Mouse (Mus musculus) heart, adult 18-20 months (tissue): ENCODE results near the gene Kcnj10. TPM values are rescaled to one million over a fixed set of nuclear protein-coding genes. Genes with fewer than 3 reads are reported as not detected.

Experiments used
- DNase-seq, 2 experiments: peaks; one replicate each; pipeline ENCODE4 v3.0.0; 2021 to 2022; ENCODE audit warnings: mixed read lengths in 1 of 2
- total RNA-seq, 2 experiments: library from RNA; stranded (reverse); gene quantifications; 2 replicates each; pipeline ENCODE4 v1.2.3; 2021

The Kcnj10 gene
- total RNA-seq, 2 experiments from 2014 or later = 0.17 to 0.18 TPM

- DNase-seq = no peak
Measured at GRCm38 (mm10) chr1:172382090-172382489, 41.1 kb downstream of the Kcnj10 start.

GRCm38 (mm10) chr1:172387246-172387645 is 46.2 kb downstream of the Kcnj10 start:
- no peak for DNase-seq

- DNase-seq = no peak
Measured at GRCm38 (mm10) chr1:172390769-172391168, 49.8 kb downstream of the Kcnj10 start.

DNA sequence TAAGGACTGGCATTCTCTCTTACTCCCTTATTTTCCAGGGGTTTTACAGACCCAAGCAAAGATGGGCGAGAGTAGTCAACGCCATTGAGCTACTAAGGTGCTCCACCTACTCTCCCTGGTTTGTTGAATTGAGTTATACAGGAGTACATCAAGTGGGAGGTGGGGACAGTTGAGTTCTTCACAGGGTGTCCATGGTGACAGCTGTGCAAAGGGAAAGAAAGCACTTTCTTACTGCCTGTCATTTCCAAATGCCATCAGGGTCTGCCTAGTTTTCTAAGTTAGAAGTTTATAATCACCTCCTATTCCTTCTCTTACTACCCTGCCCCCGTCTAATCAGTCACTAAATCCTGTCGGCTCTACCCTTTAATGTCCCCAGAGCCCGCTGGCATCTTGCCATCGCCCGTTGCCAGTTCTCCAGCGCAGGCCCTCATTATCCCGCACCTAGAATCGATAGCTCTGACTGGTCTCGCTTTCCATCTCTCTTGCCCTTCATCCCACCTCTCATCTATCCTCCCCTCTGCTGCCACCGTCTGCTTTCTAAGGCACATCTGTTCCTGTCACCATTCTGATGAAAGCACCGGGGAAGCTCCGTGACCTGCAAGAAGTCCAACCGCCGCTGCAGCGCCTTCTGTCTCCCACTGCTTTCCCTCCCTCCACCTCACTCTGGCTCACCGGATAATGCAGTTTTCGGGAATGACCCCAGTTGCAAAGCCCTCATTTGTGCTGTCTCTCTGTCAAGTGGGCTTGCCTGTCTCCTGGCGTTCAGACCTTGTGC is 51.0 kb downstream of the Kcnj10 start:
- no peak for DNase-seq

- no peak for DNase-seq
Measured at GRCm38 (mm10) chr1:172392643-172393170, 51.7 kb downstream of the Kcnj10 start.

DNA sequence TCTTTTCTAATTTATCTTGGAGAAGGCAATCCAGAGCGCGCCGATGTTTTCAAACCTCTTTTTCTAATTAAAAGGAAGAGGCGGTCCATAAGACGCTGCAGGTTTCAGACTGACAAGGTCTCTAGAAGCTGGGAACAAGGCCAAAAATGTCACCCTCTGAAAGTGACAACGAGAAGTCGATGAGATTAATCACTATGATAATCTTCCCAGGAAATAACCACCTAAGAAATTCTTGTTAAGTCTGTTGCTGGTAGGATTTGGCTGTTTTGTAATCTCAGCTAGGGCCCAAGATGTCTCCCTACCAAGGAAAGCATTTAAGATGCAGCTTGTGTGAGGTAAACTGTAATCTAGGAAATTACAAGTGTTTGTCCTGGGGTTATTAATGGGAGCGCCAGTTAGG is 52.7 kb downstream of the Kcnj10 start:
- DNase-seq = no peak

GRCm38 (mm10) chr1:172396996-172397752 is 56.2 kb downstream of the Kcnj10 start:
- DNase-seq = no peak

DNA sequence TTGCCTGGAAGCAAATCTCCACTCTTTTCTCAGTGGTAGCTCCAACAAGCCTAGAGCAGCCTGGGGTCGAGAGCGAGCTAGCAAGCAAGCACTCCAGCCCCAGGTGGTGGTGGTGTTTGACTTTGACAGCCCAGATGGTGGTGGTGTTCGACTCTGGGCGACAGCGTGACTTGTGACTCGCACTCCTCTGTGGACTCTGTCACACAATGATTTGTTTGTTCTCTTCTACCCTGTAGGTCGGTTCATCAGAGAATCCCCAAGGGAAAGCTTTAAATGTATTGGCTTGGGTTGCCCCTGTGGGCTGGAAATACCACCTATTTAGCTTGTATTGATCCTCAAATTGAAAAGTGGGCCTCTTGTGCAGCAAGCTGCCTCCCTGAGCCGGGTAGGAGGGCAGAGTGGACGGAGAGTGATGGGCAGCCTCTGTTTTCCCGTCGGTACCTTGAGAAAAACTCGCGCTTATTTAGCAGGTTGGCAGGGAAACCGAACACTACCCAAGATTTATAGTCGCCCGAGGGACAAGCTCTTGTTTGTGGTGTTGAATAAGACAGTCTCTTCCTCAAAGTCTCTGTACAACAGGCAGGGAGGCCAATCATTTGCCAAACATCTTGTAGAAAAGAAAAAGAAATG is 65.2 kb downstream of the Kcnj10 start:
- DNase-seq = no peak

DNA sequence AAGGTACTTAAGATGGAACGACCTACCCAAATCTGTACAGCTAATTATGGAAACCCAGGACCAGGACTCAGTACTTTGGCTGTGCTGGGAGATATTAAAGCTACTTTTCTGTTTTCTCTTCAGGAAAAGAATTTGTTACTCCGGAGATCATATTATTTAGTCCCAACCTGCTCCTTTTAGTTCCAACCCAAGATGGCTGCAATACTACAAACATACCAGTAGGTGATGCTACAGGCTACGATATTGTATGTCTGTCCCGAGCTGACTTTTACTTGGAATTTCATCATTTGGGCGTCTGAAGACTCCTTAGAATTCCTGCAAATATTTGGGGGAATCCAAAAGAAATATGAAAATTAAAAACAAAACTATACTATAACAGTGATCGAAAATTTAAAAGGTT is 68.0 kb downstream of the Kcnj10 start:
- DNase-seq = peak; percentile 28 to 60

GRCm38 (mm10) chr1:172409431-172409830 is 68.4 kb downstream of the Kcnj10 start:
- no peak for DNase-seq

DNA sequence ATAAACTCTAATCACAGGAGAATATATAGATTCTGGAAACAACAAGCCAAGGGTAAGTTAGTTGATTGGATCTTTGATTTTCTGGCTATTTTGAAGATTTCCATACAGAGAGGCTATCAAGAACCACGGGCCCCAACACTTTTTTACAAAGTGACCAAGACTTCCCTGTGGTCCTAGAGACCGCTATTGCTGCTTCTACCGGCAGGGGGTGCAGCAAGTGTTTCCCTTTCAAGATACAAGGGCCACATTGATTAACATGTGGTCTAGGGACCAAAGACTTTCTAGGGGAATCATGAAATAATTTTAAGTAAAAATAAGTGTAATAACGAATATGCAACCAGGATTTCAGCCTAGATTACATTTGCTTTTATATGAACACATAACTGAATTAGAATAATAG is 69.8 kb downstream of the Kcnj10 start:
- peak; percentile 56 to 82 for DNase-seq

- peak; percentile 66 to 87 for DNase-seq
Measured at GRCm38 (mm10) chr1:172412204-172412603, 71.2 kb downstream of the Kcnj10 start.

GRCm38 (mm10) chr1:172413491-172414230 is 72.7 kb downstream of the Kcnj10 start:
- no peak for DNase-seq

GRCm38 (mm10) chr1:172414231-172414585 is 73.2 kb downstream of the Kcnj10 start:
- no peak for DNase-seq

DNA sequence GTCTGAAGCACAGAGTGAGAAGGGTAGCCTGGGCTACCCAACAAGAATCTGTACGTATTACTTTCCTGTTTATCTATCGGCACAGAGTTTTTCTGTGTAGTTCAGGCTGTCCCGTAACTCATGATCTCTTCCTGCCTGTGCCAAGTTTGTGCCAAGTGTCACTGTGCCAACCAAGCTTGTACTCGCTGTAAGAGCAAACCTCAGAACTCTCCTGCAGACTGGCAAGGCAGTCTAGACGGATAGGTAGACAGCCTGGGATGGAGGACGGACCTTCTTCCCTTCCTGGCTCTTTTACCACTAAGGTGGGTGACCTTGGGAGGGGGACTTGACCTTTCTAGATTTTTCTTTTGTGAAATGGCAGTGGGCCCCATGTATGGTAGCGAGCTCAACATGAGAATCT is 74.1 kb downstream of the Kcnj10 start:
- no peak for DNase-seq

DNA sequence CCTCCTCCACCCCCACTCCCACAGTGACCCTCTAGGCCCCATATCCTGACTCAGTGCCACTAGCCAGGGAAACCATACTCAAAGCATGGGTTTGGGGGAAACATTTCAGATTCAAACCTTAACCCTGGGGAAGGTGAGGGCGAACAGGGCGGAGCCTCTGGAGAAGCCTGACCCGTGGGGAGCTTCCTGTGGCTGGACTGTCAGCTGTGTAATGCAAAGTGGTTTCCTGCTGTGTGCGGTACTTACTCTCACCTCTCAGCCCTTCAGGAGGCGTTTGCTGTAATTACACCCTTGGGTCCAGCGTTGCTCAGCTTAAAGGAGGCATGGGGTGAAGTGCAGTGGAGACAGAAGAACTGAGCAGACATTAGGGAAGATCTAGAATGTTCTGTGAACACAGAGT is 77.2 kb downstream of the Kcnj10 start:
- no peak for DNase-seq

- no peak for DNase-seq
Measured at GRCm38 (mm10) chr1:172418642-172419041, 77.6 kb downstream of the Kcnj10 start.

DNA sequence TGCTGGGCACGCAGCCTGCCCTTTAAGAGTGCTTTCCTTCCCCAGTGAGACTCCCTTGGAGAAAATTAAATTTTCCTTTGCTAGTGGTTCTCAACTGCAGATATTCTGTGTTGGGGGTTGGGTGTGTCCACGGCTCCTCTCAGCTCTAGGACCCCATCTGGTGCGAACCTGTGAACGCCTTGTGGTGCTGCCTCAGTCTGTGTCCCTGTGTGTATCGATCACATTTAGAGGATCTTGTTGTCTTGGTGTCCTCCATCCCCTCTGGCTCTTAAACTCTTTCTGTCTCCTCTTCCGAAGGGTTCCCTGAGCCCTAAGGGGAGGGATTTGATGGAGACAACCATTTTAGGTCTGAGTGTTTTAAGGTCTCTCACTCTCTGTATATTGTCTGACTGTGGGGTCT is 79.2 kb downstream of the Kcnj10 start:
- no peak for DNase-seq

DNA sequence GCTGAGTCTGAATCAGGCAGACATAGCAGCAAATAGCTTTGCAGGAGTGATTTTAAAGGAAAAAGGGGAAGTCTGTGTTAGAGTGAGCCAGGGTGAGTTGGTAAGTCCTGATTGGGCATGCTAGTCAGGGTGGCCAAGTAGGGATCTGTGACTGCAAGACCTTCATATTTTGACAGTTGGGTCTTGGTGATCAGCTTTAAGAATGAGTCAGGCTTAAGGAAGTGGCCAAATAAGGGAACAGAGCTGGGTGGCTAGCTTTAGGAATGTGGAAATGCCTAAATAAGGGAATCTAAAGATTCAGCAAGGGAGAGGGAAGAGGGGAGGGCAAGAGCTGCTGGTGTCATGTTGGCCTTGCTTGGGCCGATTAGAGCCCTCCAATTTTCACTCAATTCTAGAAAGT is 82.4 kb downstream of the Kcnj10 start:
- DNase-seq = peak in 1 of 2 experiments; percentile 16
